Mouse (Mus musculus) liver, embryonic 12.5 days (tissue): ENCODE data around the gene Hist2h2ab. TPM values are rescaled to one million over a fixed set of nuclear protein-coding genes. Genes with fewer than 3 reads are reported as not detected.
A peak's percentile ranks its signal among the peaks of the same experiment; 100 is the strongest.
"Not testable (repeated sequence)": the region's sequence is repeated elsewhere in the genome, so short reads cannot be mapped to it uniquely, and the experiment has no call there.

Source experiments
- ATAC-seq: fragments of 200-750 bp; cut with Nextera tagmentation; 2 replicates; pipeline ENCODE4 v1.8.0; 2017; ENCODE audit warnings: moderate number of reproducible peaks, mild to moderate bottlenecking, moderate library complexity
- H3K27ac ChIP-seq: fragments of 300-500 bp; sonication (generic); 2 replicates; pipeline ENCODE4 v1.5.1; 2016; ENCODE audit warnings: mild to moderate bottlenecking
- H3K27me3 ChIP-seq: fragments of 300-500 bp; sonication (generic); replicated peaks from 2 replicates; pipeline ENCODE4 v1.6.1; 2016; ENCODE audit warnings: mild to moderate bottlenecking, moderate library complexity
- H3K36me3 ChIP-seq: fragments of 300-500 bp; sonication (generic); 2 replicates; pipeline ENCODE4 v1.6.1; 2016; ENCODE audit warnings: mild to moderate bottlenecking, moderate library complexity
- H3K4me1 ChIP-seq: fragments of 300-500 bp; sonication (generic); 2 replicates; pipeline ENCODE4 v1.6.1; 2016
- H3K4me2 ChIP-seq: fragments of 300-500 bp; sonication (generic); 2 replicates; pipeline ENCODE4 v1.6.1; 2016; ENCODE audit warnings: mild to moderate bottlenecking, moderate library complexity
- H3K4me3 ChIP-seq: fragments of 300-500 bp; sonication (generic); 2 replicates; pipeline ENCODE4 v1.5.1; 2016; ENCODE audit warnings: mild to moderate bottlenecking, moderate library complexity
- H3K9ac ChIP-seq: fragments of 300-500 bp; sonication (generic); 2 replicates; pipeline ENCODE4 v1.6.1; 2016; ENCODE audit warnings: mild to moderate bottlenecking, moderate library complexity
- H3K9me3 ChIP-seq: fragments of 300-500 bp; sonication (generic); replicated peaks from 2 replicates; pipeline ENCODE4 v1.6.1; 2016; ENCODE audit warnings: mild to moderate bottlenecking, moderate library complexity
- WGBS: fragments of 180-500 bp; shearing (Covaris S2); methylation state at CpG from one replicate; pipeline ENCODE4 v1.1.7; 2016; ENCODE audit not compliant: insufficient replicate concordance; 5-methylcytosine and 5-hydroxymethylcytosine counted together
- polyA plus RNA-seq: library from polyadenylated mRNA; unstranded; fragments of >200 nt; fragmentation: Nextera tagmentation; extraction: Ambion mirVana; gene quantifications from 2 replicates; pipeline ENCODE4 v1.2.1, GENCODE M21; 2016

The Hist2h2ab gene
- polyA plus RNA-seq, 1 experiment from 2014 or later = 0.86 TPM

DNA sequence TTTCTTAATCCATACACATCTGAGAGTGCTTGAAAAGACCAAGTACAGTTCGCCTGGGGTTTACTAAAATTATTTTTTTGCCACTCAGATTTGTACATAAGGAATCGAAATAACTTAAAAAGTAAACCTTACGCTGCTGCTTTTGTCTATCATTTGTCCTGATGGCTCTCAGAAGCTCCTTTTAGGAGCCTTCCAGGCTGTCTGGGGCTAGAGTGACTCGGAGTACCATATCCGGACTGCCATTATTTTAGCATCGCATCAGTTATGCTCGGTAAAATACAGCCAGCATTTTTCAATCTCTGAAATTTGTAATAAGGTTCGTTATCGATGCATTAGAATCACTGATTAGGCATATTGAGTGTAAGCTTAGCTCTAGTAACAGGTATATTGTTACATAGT lies 21.1 kb downstream of the Hist2h2ab start:
- Histone ChIP-seq H3K9ac (peak overlapping the region; percentile 91), H3K4me1 (peaks cover 60% of the 10 kb centered on the region), H3K9me3 (no peaks in the 10 kb centered on the region), H3K4me2 (peak overlapping the region; percentile 54), H3K27me3 (no peaks in the 10 kb centered on the region), H3K27ac (peak overlapping the region; percentile 89), H3K4me3 (peak overlapping the region; percentile 37; the same call in 1 of the 2 replicates), H3K36me3 (no peaks in the 10 kb centered on the region)
- 75% methylated on average over 9 of the region's 9 CpGs for WGBS
- ATAC-seq = no peak

DNA sequence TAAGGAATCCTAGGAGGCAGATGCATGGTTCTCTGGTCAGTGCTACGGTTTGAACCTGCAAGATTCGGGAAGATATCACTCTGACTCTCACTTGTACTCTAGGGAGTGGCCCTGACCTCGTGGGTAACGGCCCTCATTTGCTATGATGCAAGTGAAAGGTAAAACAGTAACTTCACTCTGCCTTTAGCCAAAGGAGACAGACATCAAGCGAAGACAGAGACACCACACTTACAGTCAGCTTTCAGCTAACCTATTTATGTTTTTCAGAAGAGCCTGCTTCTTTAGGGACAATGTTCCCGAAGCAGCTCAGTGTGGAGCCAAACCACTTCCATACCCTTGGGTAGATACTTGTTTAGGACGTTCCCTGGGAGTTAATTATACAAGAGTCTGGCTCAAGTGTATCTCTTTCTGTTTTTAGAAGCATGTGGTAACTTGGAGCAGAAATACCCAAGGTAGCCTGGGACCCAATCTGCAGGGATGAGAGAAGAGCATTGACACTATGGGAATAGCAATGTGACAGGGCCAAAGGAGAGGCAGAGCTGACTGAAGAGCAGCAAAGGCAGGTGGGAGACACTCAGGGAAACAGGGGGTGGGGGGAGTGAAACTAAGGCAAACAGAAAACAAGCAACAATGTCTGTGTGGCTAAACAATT lies 24.4 kb downstream of the Hist2h2ab start:
- peak overlapping the region; percentile 65 for H3K4me3 ChIP-seq
- no peaks in the 10 kb centered on the region for H3K36me3 ChIP-seq
- H3K27me3 ChIP-seq = no peaks in the 10 kb centered on the region
- no peaks in the 10 kb centered on the region for H3K9me3 ChIP-seq
- H3K4me1 ChIP-seq = peaks cover 51% of the 10 kb centered on the region
- peak overlapping the region; percentile 81 for H3K4me2 ChIP-seq
- H3K27ac ChIP-seq = peak overlapping the region; percentile 99
- WGBS = 67% methylated on average over 7 of the region's 7 CpGs
- peak overlapping the region; percentile 91 for H3K9ac ChIP-seq
- ATAC-seq = no peak

DNA sequence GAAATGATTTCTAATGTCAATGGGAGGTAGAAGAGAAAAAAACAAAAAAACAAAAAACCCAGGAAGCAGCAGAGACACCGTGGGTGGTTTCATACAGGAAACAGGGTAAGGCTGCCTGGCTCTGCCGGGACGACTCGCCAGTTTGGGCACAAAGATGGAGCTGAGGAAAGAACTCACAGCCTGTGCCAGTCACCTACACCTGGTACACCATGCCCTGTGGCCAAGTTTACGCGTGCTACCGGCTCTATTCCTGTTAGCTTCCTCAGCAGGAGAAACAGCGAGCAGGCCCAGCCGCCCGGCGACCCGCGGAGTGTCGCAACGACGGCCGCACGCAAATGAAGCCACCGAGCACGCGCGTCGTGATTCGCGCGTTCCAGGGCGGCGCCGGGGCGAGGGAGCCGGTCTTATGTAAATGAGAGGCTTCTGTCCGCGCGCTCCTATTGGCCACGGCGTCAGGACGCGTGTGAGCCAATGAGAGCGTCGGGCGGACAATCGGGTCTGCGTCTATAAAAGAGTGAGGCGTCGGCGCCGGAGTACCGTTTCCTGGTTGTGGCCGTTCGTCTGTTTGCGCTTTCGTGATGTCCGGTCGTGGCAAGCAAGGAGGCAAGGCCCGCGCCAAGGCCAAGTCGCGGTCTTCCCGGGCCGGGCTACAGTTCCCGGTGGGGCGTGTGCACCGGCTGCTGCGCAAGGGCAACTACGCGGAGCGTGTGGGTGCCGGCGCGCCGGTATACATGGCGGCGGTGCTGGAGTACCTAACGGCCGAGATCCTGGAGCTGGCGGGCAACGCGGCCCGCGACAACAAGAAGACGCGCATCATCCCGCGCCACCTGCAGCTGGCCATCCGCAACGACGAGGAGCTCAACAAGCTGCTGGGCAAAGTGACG lies 25.6 kb downstream of the Hist2h2ab start, which contains the start of gene Hist2h2aa1:
Gene Hist2h2aa1, plus strand, starts transcription at position 495 of the 884 bp plus-strand sequence.
- Histone ChIP-seq H3K4me3 (peak within 1 kb of the TSS; percentile 65), H3K4me1 (peaks cover 63% of the 10 kb centered on the region), H3K27ac (peak within 1 kb of the TSS; percentile 99), H3K9ac (peak within 1 kb of the TSS; percentile 91), H3K4me2 (peak within 1 kb of the TSS; percentile 81)
- not testable (repeated sequence) for H3K36me3 ChIP-seq, H3K9me3 ChIP-seq, H3K27me3 ChIP-seq
- under 1% methylated on average over 44 of the region's 88 CpGs for WGBS
- peak; percentile 76 for ATAC-seq

DNA sequence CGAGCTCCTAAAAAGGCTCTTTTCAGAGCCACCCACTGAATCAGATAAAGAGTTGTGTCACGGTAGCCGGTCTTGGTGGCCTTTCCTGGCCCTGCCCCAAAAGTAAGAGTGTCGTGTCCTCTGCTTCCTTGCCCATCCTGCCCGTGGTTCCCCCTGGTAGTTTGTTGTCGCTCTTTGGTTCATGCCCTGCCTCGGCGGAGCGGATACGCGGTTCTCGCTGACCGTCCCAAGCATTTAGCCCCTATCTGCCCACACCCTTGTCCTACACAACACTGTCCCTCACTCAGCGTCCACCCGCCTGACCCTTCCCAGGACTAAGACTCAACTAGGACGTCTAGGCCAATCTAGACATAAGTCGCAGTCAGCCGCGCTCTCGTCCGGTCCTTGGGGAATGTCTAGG lies 26.4 kb downstream of the Hist2h2ab start:
- H3K9ac ChIP-seq = 0 out of 2 replicates have a peak overlapping the region, but pooled peaks have one; percentile 50
- peak overlapping the region; percentile 43 for H3K4me2 ChIP-seq
- peak overlapping the region; percentile 39 for H3K4me3 ChIP-seq
- not testable (repeated sequence) for H3K27me3 ChIP-seq, ATAC-seq, H3K36me3 ChIP-seq, H3K9me3 ChIP-seq
- WGBS = under 1% methylated on average over 10 of the region's 21 CpGs
- peak overlapping the region; percentile 92 for H3K27ac ChIP-seq
- peaks cover 65% of the 10 kb centered on the region for H3K4me1 ChIP-seq

DNA sequence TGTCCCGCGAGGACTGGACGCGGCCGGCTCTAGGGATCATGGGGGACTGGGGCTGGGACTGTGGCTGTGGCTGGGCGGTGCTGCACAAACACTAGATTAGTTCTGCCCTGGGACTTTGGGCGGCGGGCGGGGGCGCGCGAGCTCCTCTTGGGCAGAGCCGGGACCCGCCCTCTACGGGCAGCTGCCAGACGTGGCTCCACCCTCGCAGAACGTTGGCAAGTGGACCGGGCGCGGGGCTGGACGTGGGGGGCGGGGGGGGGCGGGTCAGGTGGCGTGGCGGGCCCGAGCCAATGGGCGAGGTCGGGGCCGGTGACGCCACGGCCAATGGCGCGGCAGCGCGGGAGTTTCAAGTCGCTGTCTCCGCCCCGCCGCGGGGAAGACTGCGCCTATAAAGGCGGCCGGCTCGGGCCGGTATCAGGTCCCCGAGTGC lies 26.8 kb downstream of the Hist2h2ab start, which contains the start of gene Hist2h3c1:
Gene Hist2h3c1, plus strand, starts transcription at position 259 of the 430 bp plus-strand sequence.
- WGBS = no CpG with 5 or more reads among the region's 47 CpGs
- H3K36me3 ChIP-seq, H3K27me3 ChIP-seq, H3K9me3 ChIP-seq: not testable (repeated sequence)
- H3K4me1 ChIP-seq = peaks cover 62% of the 10 kb centered on the region
- H3K27ac ChIP-seq = peak within 1 kb of the TSS; percentile 96
- H3K9ac ChIP-seq = peak within 1 kb of the TSS; percentile 87
- ATAC-seq = peak; percentile 86
- peak within 1 kb of the TSS; percentile 71 for H3K4me2 ChIP-seq
- peak within 1 kb of the TSS; percentile 61 for H3K4me3 ChIP-seq

DNA sequence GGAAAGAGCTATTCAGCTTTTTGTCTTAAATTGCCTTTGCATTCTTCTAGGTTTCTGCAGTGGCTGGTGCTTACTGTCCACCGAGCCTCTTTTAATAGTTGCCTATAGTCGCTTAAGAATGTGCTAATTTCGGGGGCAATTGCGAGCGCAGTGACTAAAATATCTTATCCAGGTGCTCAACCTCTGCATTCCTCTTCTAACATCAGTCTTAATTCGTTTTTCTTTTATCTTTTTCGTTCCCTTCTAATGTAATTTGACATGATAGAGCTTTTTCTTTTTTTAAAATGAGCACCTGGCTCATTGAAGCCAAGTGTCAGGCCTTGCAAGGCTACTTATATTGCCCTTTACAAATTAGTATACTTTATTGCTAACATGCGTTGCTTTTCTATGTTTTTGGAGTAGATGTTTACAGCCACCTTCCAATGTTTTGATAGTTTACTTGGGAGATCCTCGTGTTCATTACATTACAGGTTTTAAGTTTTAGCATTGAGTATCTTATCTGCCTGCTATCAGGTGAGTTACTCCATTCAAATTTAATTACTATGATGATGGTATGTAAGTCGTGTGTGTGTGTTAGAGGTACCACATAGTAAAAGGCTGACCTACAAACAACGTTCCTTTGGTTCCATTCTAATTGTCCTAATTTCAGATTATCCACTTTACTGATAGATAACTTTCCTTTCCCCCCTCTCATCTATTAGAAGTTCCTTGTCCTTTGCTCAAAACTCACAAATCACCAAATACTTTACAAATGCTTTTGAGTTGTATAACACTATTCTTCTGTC lies 27.9 kb downstream of the Hist2h2ab start:
- H3K4me2 ChIP-seq = peak overlapping the region; percentile 71
- peak overlapping the region; percentile 87 for H3K9ac ChIP-seq
- H3K36me3 ChIP-seq = no peaks in the 10 kb centered on the region
- no peaks in the 10 kb centered on the region for H3K9me3 ChIP-seq
- H3K27ac ChIP-seq = peak overlapping the region; percentile 96
- WGBS = under 1% methylated on average over 11 of the region's 11 CpGs
- no peak for ATAC-seq
- no peaks in the 10 kb centered on the region for H3K27me3 ChIP-seq
- H3K4me1 ChIP-seq = peaks cover 59% of the 10 kb centered on the region
- peak overlapping the region; percentile 61 for H3K4me3 ChIP-seq

DNA sequence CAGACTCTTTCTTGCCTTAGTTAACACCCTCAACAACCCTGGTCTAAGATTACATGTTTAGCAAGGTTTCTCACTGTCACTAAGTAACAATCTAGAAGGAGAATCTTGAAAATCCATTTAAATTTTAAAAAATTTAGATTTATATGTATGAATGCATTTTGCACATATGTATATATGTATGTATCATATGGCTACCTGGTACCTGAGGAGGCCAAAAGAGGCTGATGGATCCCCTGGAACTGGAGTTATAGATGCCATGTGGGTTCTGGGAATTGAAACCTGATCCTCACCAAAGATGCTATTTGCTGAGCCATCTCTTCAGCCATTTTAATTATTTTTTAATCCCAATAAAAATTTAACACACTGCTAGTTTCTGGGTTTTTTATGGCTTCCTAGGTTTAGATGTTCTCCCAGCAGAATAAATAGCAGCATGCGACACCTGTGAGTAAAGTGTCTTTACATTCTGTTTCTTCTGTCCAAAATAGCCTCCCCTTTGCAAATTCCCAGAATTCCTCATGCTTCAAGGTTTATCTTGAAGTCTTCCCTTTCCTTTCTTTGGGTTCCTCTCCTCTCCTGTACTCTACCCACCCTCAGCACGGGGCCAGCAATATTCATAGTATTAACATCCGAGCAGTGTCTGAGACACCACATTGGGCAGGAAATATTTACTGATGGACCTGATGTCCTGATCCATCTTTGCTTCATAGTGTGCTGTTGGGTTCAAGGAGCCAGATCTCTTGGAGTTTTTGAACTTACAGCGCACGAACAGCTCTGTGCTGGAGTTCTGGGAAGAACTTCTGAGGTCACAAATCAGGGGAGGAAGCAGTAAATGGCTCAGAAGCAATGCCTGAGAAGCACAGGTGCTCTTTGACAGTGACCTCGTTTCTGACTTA lies 28.7 kb downstream of the Hist2h2ab start:
- H3K4me3 ChIP-seq = peak overlapping the region; percentile 61
- H3K27me3 ChIP-seq = no peaks in the 10 kb centered on the region
- peak overlapping the region; percentile 87 for H3K9ac ChIP-seq
- peak overlapping the region; percentile 71 for H3K4me2 ChIP-seq
- WGBS = 41% methylated on average over 6 of the region's 6 CpGs
- no peaks in the 10 kb centered on the region for H3K9me3 ChIP-seq
- no peaks in the 10 kb centered on the region for H3K36me3 ChIP-seq
- no peak for ATAC-seq
- H3K27ac ChIP-seq = peak overlapping the region; percentile 96
- H3K4me1 ChIP-seq = peaks cover 60% of the 10 kb centered on the region

DNA sequence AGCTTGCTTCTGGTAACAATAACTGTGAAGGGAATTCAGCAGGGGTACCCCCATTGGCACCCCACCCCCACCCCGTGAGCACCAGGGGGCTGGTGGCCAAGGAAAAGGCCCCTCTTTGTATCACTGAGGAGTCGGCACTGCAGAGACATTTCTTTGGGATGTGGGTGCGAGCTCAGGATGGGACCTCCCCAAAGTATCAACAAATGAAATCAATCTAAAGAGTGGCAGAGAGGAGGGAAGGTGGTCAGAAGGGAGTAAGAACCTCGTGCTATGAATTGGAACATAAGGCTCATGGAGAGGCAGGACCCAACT lies 29.3 kb downstream of the Hist2h2ab start:
- ATAC-seq = no peak
- Histone ChIP-seq H3K36me3 (no peaks in the 10 kb centered on the region), H3K4me3 (peak overlapping the region; percentile 61), H3K9ac (peak overlapping the region; percentile 87), H3K4me2 (peak overlapping the region; percentile 71), H3K27me3 (no peaks in the 10 kb centered on the region), H3K27ac (peak overlapping the region; percentile 96), H3K4me1 (peaks cover 60% of the 10 kb centered on the region), H3K9me3 (no peaks in the 10 kb centered on the region)
- 57% methylated on average over 4 of the region's 4 CpGs for WGBS

DNA sequence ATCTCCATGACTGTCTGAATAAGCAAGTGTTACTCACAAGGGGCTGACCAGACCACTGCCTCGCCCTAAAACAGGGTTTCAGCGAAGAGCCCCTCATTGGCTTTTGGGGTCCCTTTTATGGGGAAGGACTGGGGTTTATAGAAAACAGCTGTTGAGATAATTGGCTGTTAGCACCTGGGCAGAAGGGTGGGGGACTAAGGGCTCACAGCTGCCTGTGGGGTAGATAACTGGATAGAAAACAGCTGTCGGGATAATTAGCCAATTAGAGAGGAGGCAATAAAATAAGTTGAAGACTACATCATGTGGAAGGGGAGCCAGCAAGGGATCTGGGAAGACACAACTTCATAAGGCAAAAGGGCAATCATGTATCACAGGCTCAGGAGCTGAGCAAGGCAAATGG lies 31.2 kb downstream of the Hist2h2ab start:
- WGBS = 49% methylated on average over 3 of the region's 3 CpGs
- H3K4me3 ChIP-seq = no peak overlapping the region
- H3K27ac ChIP-seq = peak overlapping the region; percentile 96
- peak overlapping the region; percentile 32 for H3K4me2 ChIP-seq
- H3K27me3 ChIP-seq = no peaks in the 10 kb centered on the region
- no peak for ATAC-seq
- H3K9ac ChIP-seq = peak overlapping the region; percentile 57
- H3K36me3 ChIP-seq = no peaks in the 10 kb centered on the region
- H3K9me3 ChIP-seq = no peaks in the 10 kb centered on the region
- H3K4me1 ChIP-seq = peaks cover 71% of the 10 kb centered on the region

DNA sequence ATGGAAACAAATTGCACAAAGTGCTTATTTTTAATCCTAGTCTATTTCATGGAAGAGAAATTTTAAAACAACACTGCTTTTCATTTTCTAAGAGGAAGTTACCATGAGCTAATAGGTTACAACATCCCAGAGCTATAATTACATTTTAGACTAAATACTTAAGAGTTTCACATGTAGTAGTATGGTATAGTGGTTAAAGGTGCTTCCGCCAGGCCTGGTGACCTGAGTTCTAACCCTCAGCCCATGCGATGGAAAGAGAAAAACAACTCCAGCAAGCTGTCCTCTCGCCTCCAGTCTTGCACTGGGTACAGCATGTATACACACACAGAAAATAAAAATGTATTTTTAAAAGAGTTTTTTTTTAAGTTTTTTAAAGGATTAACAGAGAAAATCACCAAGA lies 32.1 kb downstream of the Hist2h2ab start:
- no peak overlapping the region for H3K4me3 ChIP-seq
- ATAC-seq = no peak
- 81% methylated on average over 3 of the region's 3 CpGs for WGBS
- H3K4me2 ChIP-seq = no peak overlapping the region
- no peak overlapping the region for H3K27ac ChIP-seq
- peaks cover 78% of the 10 kb centered on the region for H3K4me1 ChIP-seq
- no peak overlapping the region for H3K9ac ChIP-seq
- H3K36me3 ChIP-seq = no peaks in the 10 kb centered on the region
- no peaks in the 10 kb centered on the region for H3K9me3 ChIP-seq
- H3K27me3 ChIP-seq = no peaks in the 10 kb centered on the region
